Mouse (Mus musculus): ENCODE results near the gene Noxo1.

DNA sequence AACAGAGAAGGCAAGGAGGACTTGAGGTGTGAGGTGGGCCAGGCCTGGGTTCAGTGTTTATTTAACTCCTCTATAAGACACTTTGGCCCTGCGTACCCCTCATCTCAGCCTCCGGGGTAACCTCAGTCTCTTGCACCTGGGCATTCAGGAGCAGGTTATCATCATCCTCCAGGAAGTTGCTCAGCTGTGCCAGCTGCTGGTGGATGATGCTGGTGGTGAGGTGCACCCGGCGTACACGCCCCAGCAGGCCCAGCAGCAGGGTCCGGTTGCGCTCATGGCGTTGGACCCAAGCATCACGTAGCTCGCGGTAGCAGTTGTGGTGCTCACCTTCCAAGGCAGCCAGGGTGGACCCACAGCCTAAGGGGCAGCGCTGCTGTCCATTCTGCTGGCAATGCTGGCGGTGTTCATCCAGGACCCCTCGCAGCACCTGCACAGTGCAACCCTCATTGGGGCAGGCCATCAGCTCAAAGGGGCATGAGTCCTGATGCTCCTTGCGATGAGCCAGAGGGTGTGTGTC, 20.2 kb downstream of the Noxo1 start:
- TF ChIP-seq CTCF (conservative IDR thresholded peaks at IDR 0.05; ENCODE audit: low read length) (no peak), NANOG (IDR thresholded peaks at IDR 0.05; ENCODE audit: borderline replicate concordance, low read length) (no peak), POU5F1 (IDR thresholded peaks at IDR 0.05; ENCODE audit: borderline replicate concordance, low read length) (no peak)
